In genomic region chr10:99286787-99287186, GRCm38 (mm10) we compare ENCODE assay signal across 9 mouse cellular contexts. TPM values are rescaled to one million over a fixed set of nuclear protein-coding genes. Genes with fewer than 3 reads are reported as not detected.
DNase-seq lines count a peak whose midpoint lies in the region; ATAC-seq lines count a peak whose summit lies in the region.
"Had no signal": no experiment of that assay in that cellular context is flagged by ENCODE, and none has a peak within 500 bp of the region (broad histone marks: within the 10 kb centered on the region; RNA-seq: fewer than 3 reads in every experiment).

No protein-coding gene starts in this region.

- H3K36me3 ChIP-seq in forebrain, embryonic 14.5 days (ENCODE audit: control insufficient read depth, insufficient read depth, low read length), result no peaks in the 10 kb centered on the region
- H3K36me3 ChIP-seq in neural tube, embryonic 12.5 days, result no peaks in the 10 kb centered on the region

- no peak overlapping the region for H3K9ac ChIP-seq in forebrain, embryonic 14.5 days (ENCODE audit: low read length)
- no peak overlapping the region for H3K9ac ChIP-seq in neural tube, embryonic 12.5 days

- no peak overlapping the region for H3K4me3 ChIP-seq in forebrain, embryonic 14.5 days (ENCODE audit: low read depth, low read length)
- no peak overlapping the region for H3K4me3 ChIP-seq in neural tube, embryonic 12.5 days
- H3K4me3 ChIP-seq: myocyte had no signal

- no peak overlapping the region for H3K27ac ChIP-seq in forebrain, embryonic 14.5 days (ENCODE audit: low read depth, low read length)
- no peak overlapping the region for H3K27ac ChIP-seq in neural tube, embryonic 12.5 days

- H3K27me3 ChIP-seq in forebrain, embryonic 14.5 days (replicated peaks; ENCODE audit: control insufficient read depth, insufficient read depth, low read length), result no peaks in the 10 kb centered on the region
- no peaks in the 10 kb centered on the region for H3K27me3 ChIP-seq in neural tube, embryonic 12.5 days (replicated peaks)

- peaks cover 4% of the 10 kb centered on the region; the same call in 1 of the 2 replicates for H3K4me1 ChIP-seq in forebrain, embryonic 14.5 days (ENCODE audit: control insufficient read depth, insufficient read depth, low read length)
- peaks cover 12% of the 10 kb centered on the region for H3K4me1 ChIP-seq in neural tube, embryonic 12.5 days

- peak; percentile 45 for DNase-seq in adrenal gland, adult 2 months
- DNase-seq in adrenal gland, adult 8-10 months, result no peak
- DNase-seq in adrenal gland, postnatal 25 days, result peak; percentile 10
- peak; percentile 29 for DNase-seq in forebrain, embryonic 14.5 days (ENCODE audit: low spot score)
- peak; percentile 24 for DNase-seq in kidney, postnatal 10 days
- DNase-seq in frontal cortex, adult 2 months (ENCODE audit: extremely low spot score in 1 of 2, low spot score in 1 of 2), result no peak
- no peak for DNase-seq in spleen, adult 18-20 months

- 13% methylated on average over 17 of the region's 17 CpGs for WGBS in forebrain, embryonic 14.5 days
- 9% methylated on average over 17 of the region's 17 CpGs for WGBS in neural tube, embryonic 12.5 days

- no peaks in the 10 kb centered on the region for H3K9me3 ChIP-seq in forebrain, embryonic 14.5 days (replicated peaks; ENCODE audit: control insufficient read depth, low read length)
- no peaks in the 10 kb centered on the region for H3K9me3 ChIP-seq in neural tube, embryonic 12.5 days

- peak; percentile 20; the same call in 1 of the 2 replicates for ATAC-seq in forebrain, embryonic 14.5 days
- no peak for ATAC-seq in neural tube, embryonic 12.5 days (ENCODE audit: low FRiP score, low read depth)

- H3K4me2 ChIP-seq in forebrain, embryonic 14.5 days (ENCODE audit: low read length), result peak overlapping the region; percentile 28
- H3K4me2 ChIP-seq in neural tube, embryonic 12.5 days (replicated peaks), result peak overlapping the region; percentile 50

RNA-seq across cellular contexts. Expression of gene Dusp6, which starts 23.8 kb away (rescaled TPM):
- 100 to 1,000 TPM in 1 of 2 experiments, 10 to 100 TPM in 1; 70.4 to 146 TPM for total RNA-seq in adrenal gland, adult 2 months (2021)
- 105 TPM in 2 replicates for polyA plus RNA-seq in adrenal gland, adult 2 months (2012; rRNA removed)
- total RNA-seq in adrenal gland, adult 8-10 months (2022), result 100 to 1,000 TPM in 3 of 4 experiments, 10 to 100 TPM in 1; 88.6 to 238 (median 129) TPM
- total RNA-seq in adrenal gland, postnatal 25 days (2021), result 101 and 136 TPM in 2 replicates
- 34.1 and 40.1 TPM in 2 replicates for polyA plus RNA-seq in forebrain, embryonic 14.5 days (2014; fragmentation: Nextera tagmentation; extraction: Ambion mirVana)
- polyA plus RNA-seq in neural tube, embryonic 12.5 days (2016; fragmentation: Nextera tagmentation; extraction: Ambion mirVana), result 38.7 and 40.6 TPM in 2 replicates
- polyA plus RNA-seq in frontal cortex, adult 2 months (2012; rRNA removed), result 50.5 and 60.8 TPM in 2 replicates

Comparison
In these comparisons a context has a peak if more than half of its experiments do, and no peak if none do; other contexts are left out.
1. DNase-seq: peak in adrenal gland, adult 2 months (single experiment), adrenal gland, postnatal 25 days (single experiment), forebrain, embryonic 14.5 days (single experiment) and kidney, postnatal 10 days (single experiment); none in adrenal gland, adult 8-10 months (single experiment), frontal cortex, adult 2 months (0 of 2) and spleen, adult 18-20 months (0 of 2).